Mouse (Mus musculus): ENCODE measurements around the gene Wdr95. TPM values are rescaled to one million over a fixed set of nuclear protein-coding genes. Genes with fewer than 3 reads are reported as not detected.
A peak's percentile ranks its signal among the peaks of the same experiment; 100 is the strongest.

The Wdr95 gene
- polyA plus RNA-seq, 1 experiment from 2014 or later: 0.24 TPM

DNA sequence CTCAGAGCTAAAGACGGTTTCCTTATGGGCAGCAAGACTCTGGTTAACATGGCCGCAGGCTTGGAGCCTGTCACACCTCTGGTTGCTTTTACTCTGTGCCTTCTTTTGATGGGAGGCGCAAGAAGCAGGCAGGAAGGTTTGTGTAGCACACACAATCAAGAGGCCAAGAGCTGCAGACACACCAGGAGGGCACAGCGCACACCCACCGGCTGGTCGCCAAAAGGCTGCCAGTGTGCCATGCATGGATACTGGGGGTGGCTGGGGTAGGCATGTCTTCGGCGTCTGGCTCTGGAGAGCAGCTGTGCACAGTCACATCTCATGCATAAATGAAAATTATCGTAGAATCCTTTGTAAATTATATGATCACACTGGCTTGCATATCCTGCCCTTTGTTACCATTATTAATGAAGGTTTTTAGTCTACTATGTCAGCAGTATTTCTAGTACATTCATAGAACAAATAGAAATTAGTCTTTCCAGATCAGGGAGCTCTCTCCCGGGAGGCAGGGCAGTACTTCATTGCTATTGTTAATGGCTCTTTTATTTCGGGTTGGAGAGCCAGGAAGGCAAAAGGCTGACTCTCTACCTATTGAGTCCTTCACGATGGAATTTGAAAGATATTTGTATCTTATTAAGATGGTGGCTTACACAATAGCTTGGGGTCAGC is 31.9 kb upstream of the Wdr95 start:
- ATAC-seq: peak; percentile 60; the same call in 1 of the 2 replicates
- H3K9ac ChIP-seq (ENCODE audit: low read depth, low read length): 0 out of 2 replicates have a peak overlapping the region, but pooled peaks have one; percentile 14

DNA sequence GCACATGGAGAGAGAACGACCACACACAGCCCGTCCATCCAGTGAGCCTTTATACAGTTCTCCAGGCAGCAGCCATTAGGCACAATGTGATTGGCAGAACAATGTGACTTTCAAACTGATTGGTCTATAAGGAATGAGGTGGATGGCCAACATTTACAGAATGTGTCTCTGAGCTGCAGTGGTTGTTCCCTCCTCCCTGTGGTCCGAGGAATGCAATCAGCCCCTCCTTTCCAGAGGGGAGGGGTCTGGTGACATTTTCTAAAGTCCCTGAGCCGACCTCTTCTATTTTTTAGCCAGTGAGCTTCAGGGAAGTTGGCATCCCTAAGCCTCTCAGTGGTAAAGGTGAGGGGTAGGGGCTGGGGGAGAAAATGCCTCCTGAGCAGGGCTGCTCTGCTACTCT is 28.5 kb upstream of the Wdr95 start:
- H3K36me3 ChIP-seq (ENCODE audit: control insufficient read depth, insufficient read depth, low read length): no peaks in the 10 kb centered on the region
- no peak overlapping the region for H3K4me3 ChIP-seq (ENCODE audit: low read length)
- no peaks in the 10 kb centered on the region for H3K27me3 ChIP-seq (replicated peaks; ENCODE audit: control insufficient read depth, insufficient read depth, low read length)
- H3K4me1 ChIP-seq (ENCODE audit: control insufficient read depth, insufficient read depth, low read depth, low read length): peaks cover 24% of the 10 kb centered on the region
- ATAC-seq: no peak
- no peak overlapping the region for H3K27ac ChIP-seq (ENCODE audit: low read depth, low read length)
- H3K9ac ChIP-seq (ENCODE audit: low read depth, low read length): no peak overlapping the region
- H3K4me2 ChIP-seq (ENCODE audit: low read length): no peak overlapping the region
- no peaks in the 10 kb centered on the region for H3K9me3 ChIP-seq (ENCODE audit: control insufficient read depth, low read length)
- WGBS: 43% methylated on average over 4 of the region's 4 CpGs

More for the DNA sequence above, 31.9 kb upstream of the Wdr95 start:
- WGBS: 24% methylated on average over 12 of the region's 12 CpGs
- H3K9me3 ChIP-seq (ENCODE audit: control insufficient read depth, low read length): no peaks in the 10 kb centered on the region
- no peak overlapping the region for H3K4me3 ChIP-seq (ENCODE audit: low read length)
- no peaks in the 10 kb centered on the region for H3K27me3 ChIP-seq (replicated peaks; ENCODE audit: control insufficient read depth, insufficient read depth, low read length)
- peaks cover 24% of the 10 kb centered on the region for H3K4me1 ChIP-seq (ENCODE audit: control insufficient read depth, insufficient read depth, low read depth, low read length)
- H3K36me3 ChIP-seq (ENCODE audit: control insufficient read depth, insufficient read depth, low read length): no peaks in the 10 kb centered on the region
- H3K27ac ChIP-seq (ENCODE audit: low read depth, low read length): peak overlapping the region; percentile 73
- no peak overlapping the region for H3K4me2 ChIP-seq (ENCODE audit: low read length)

GRCm38 (mm10) chr5:149503423-149504175 is 24.9 kb upstream of the Wdr95 start:
- Histone ChIP-seq H3K4me2 (ENCODE audit: low read length) (peak overlapping the region; percentile 4; the same call in 1 of the 2 replicates), H3K27ac (ENCODE audit: low read depth, low read length) (peak overlapping the region; percentile 41), H3K4me1 (ENCODE audit: control insufficient read depth, insufficient read depth, low read depth, low read length) (no peaks in the 10 kb centered on the region; the same call in 1 of the 2 replicates), H3K27me3 (replicated peaks; ENCODE audit: control insufficient read depth, insufficient read depth, low read length) (no peaks in the 10 kb centered on the region), H3K4me3 (ENCODE audit: low read length) (no peak overlapping the region), H3K36me3 (ENCODE audit: control insufficient read depth, insufficient read depth, low read length) (no peaks in the 10 kb centered on the region), H3K9me3 (ENCODE audit: control insufficient read depth, low read length) (no peaks in the 10 kb centered on the region), H3K9ac (ENCODE audit: low read depth, low read length) (peak overlapping the region; percentile 39; the same call in 1 of the 2 replicates)
- WGBS: 43% methylated on average over 23 of the region's 23 CpGs
- ATAC-seq: peak; percentile 60; the same call in 1 of the 2 replicates

GRCm38 (mm10) chr5:149504985-149505384 is 23.5 kb upstream of the Wdr95 start:
- Histone ChIP-seq H3K36me3 (ENCODE audit: control insufficient read depth, insufficient read depth, low read length) (no peaks in the 10 kb centered on the region), H3K27me3 (replicated peaks; ENCODE audit: control insufficient read depth, insufficient read depth, low read length) (no peaks in the 10 kb centered on the region), H3K9me3 (ENCODE audit: control insufficient read depth, low read length) (no peaks in the 10 kb centered on the region), H3K4me2 (ENCODE audit: low read length) (no peak overlapping the region), H3K4me1 (ENCODE audit: control insufficient read depth, insufficient read depth, low read depth, low read length) (no peaks in the 10 kb centered on the region; the same call in 1 of the 2 replicates), H3K9ac (ENCODE audit: low read depth, low read length) (no peak overlapping the region), H3K27ac (ENCODE audit: low read depth, low read length) (no peak overlapping the region), H3K4me3 (ENCODE audit: low read length) (no peak overlapping the region)
- ATAC-seq: no peak
- 86% methylated on average over 8 of the region's 8 CpGs for WGBS

DNA sequence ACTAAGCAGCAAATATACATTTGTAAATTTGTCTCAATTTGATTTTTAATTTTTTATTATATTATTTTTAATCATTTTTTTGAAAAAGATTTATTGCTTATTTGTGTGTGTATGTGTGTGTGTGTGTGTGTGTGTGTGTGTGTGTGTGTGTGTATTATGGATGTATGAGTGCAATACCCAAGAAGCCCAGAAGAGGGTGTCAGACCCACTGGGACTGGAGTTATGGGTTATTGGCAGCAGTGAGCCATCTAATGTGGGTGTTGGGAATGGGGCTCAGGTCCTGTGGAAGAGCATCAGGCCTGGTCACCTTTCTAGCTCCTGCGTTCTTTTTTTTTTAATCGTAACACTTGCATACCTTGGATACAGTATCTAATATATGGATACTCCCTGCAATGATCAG is 22.4 kb upstream of the Wdr95 start:
- H3K9me3 ChIP-seq (ENCODE audit: control insufficient read depth, low read length): no peaks in the 10 kb centered on the region
- no peaks in the 10 kb centered on the region for H3K36me3 ChIP-seq (ENCODE audit: control insufficient read depth, insufficient read depth, low read length)
- no peak overlapping the region for H3K27ac ChIP-seq (ENCODE audit: low read depth, low read length)
- H3K27me3 ChIP-seq (replicated peaks; ENCODE audit: control insufficient read depth, insufficient read depth, low read length): no peaks in the 10 kb centered on the region
- WGBS: 91% methylated on average over 2 of the region's 2 CpGs
- no peak overlapping the region for H3K4me3 ChIP-seq (ENCODE audit: low read length)
- no peak for ATAC-seq
- H3K9ac ChIP-seq (ENCODE audit: low read depth, low read length): no peak overlapping the region
- H3K4me1 ChIP-seq (ENCODE audit: control insufficient read depth, insufficient read depth, low read depth, low read length): peaks cover 2% of the 10 kb centered on the region; the same call in 1 of the 2 replicates
- H3K4me2 ChIP-seq (ENCODE audit: low read length): no peak overlapping the region

- Histone ChIP-seq H3K9me3 (ENCODE audit: control insufficient read depth, low read length) (no peaks in the 10 kb centered on the region), H3K9ac (ENCODE audit: low read depth, low read length) (no peak overlapping the region), H3K4me1 (ENCODE audit: control insufficient read depth, insufficient read depth, low read depth, low read length) (peaks cover 4% of the 10 kb centered on the region), H3K36me3 (ENCODE audit: control insufficient read depth, insufficient read depth, low read length) (no peaks in the 10 kb centered on the region), H3K27ac (ENCODE audit: low read depth, low read length) (no peak overlapping the region), H3K4me2 (ENCODE audit: low read length) (no peak overlapping the region), H3K4me3 (ENCODE audit: low read length) (no peak overlapping the region), H3K27me3 (replicated peaks; ENCODE audit: control insufficient read depth, insufficient read depth, low read length) (no peaks in the 10 kb centered on the region; the same call in 1 of the 2 replicates)
- WGBS: 82% methylated on average over 20 of the region's 20 CpGs
- no peak for ATAC-seq
These were observed 20.1 kb upstream of the Wdr95 start for GRCm38 (mm10) chr5:149508094-149509029.

GRCm38 (mm10) chr5:149510323-149510722 is 18.2 kb upstream of the Wdr95 start:
- 48% methylated on average over 13 of the region's 13 CpGs for WGBS
- Histone ChIP-seq H3K9ac (ENCODE audit: low read depth, low read length) (no peak overlapping the region), H3K36me3 (ENCODE audit: control insufficient read depth, insufficient read depth, low read length) (no peaks in the 10 kb centered on the region), H3K27ac (ENCODE audit: low read depth, low read length) (no peak overlapping the region), H3K4me3 (ENCODE audit: low read length) (no peak overlapping the region), H3K4me2 (ENCODE audit: low read length) (no peak overlapping the region), H3K27me3 (replicated peaks; ENCODE audit: control insufficient read depth, insufficient read depth, low read length) (no peaks in the 10 kb centered on the region; the same call in 1 of the 2 replicates), H3K9me3 (ENCODE audit: control insufficient read depth, low read length) (no peaks in the 10 kb centered on the region), H3K4me1 (ENCODE audit: control insufficient read depth, insufficient read depth, low read depth, low read length) (peaks cover 20% of the 10 kb centered on the region)
- no peak for ATAC-seq

DNA sequence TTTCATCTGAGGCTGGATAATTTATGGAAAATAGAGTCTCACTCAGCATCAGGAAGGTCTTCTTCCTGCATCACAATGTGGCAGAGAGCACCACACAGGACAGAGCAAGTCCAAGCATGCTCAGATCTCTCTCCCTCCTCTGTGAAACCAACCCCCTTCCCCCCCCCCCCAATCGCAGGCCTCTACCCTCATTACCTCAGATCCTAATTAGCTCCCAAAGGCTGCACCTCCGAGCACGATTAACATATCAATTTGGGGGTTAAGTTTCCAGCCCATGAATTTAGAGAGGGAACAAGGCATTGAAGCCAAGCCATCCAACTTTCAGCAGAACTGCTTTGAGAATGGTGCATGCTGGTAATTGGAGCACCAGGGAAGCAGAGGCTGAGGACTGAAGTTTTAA is 15.8 kb upstream of the Wdr95 start:
- H3K9ac ChIP-seq (ENCODE audit: low read depth, low read length): no peak overlapping the region
- peaks cover 20% of the 10 kb centered on the region for H3K4me1 ChIP-seq (ENCODE audit: control insufficient read depth, insufficient read depth, low read depth, low read length)
- no peak overlapping the region for H3K4me2 ChIP-seq (ENCODE audit: low read length)
- WGBS: 25% methylated on average over 3 of the region's 3 CpGs
- no peaks in the 10 kb centered on the region for H3K9me3 ChIP-seq (ENCODE audit: control insufficient read depth, low read length)
- ATAC-seq: no peak
- no peaks in the 10 kb centered on the region for H3K36me3 ChIP-seq (ENCODE audit: control insufficient read depth, insufficient read depth, low read length)
- no peak overlapping the region for H3K4me3 ChIP-seq (ENCODE audit: low read length)
- H3K27ac ChIP-seq (ENCODE audit: low read depth, low read length): no peak overlapping the region
- H3K27me3 ChIP-seq (replicated peaks; ENCODE audit: control insufficient read depth, insufficient read depth, low read length): no peaks in the 10 kb centered on the region; the same call in 1 of the 2 replicates

All from hindbrain, embryonic 16.5 days (tissue).